Mouse (Mus musculus): ENCODE measurements around the gene Fgfrl1. TPM values are rescaled to one million over a fixed set of nuclear protein-coding genes. Genes with fewer than 3 reads are reported as not detected.

The Fgfrl1 gene
- polyA plus RNA-seq, 1 experiment = 12.6 TPM

GRCm38 (mm10) chr5:108655891-108656650 lies 36.1 kb upstream of the Fgfrl1 start:
- no peak for DNase-seq (ENCODE audit: low read depth in 1 of 2, low spot score in 2 of 2)
- peaks cover 7% of the 10 kb centered on the region; the same call in 1 of the 2 replicates for H3K4me1 ChIP-seq (ENCODE audit: control insufficient read depth, insufficient read depth, insufficient read length)
- TF ChIP-seq CTCF (IDR thresholded peaks at IDR 0.05; ENCODE audit: extremely low read depth, insufficient read depth, insufficient read length, insufficient replicate concordance) = no peak
- no peak for TF ChIP-seq POLR2A (IDR thresholded peaks at IDR 0.05; ENCODE audit: low read depth, low read length)
- H3K36me3 ChIP-seq (ENCODE audit: control insufficient read depth, insufficient read depth, low read length) = peaks cover 26% of the 10 kb centered on the region
- H3K27ac ChIP-seq (ENCODE audit: insufficient read depth, low read length) = no peak overlapping the region
- no peaks in the 10 kb centered on the region for H3K27me3 ChIP-seq (ENCODE audit: control insufficient read depth, insufficient read depth, low read length)
- H3K4me3 ChIP-seq (ENCODE audit: extremely low read depth, insufficient read depth, insufficient read length) = no peak overlapping the region
- WGBS = 89% methylated on average over 15 of the region's 15 CpGs

- Histone ChIP-seq H3K4me1 (ENCODE audit: control insufficient read depth, insufficient read depth, insufficient read length) (peaks cover 7% of the 10 kb centered on the region; the same call in 1 of the 2 replicates), H3K36me3 (ENCODE audit: control insufficient read depth, insufficient read depth, low read length) (peaks cover 26% of the 10 kb centered on the region), H3K27me3 (ENCODE audit: control insufficient read depth, insufficient read depth, low read length) (no peaks in the 10 kb centered on the region), H3K4me3 (ENCODE audit: extremely low read depth, insufficient read depth, insufficient read length) (no peak overlapping the region), H3K27ac (ENCODE audit: insufficient read depth, low read length) (no peak overlapping the region)
- 79% methylated on average over 5 of the region's 5 CpGs for WGBS
- TF ChIP-seq POLR2A (IDR thresholded peaks at IDR 0.05; ENCODE audit: low read depth, low read length) = no peak
- no peak for TF ChIP-seq CTCF (IDR thresholded peaks at IDR 0.05; ENCODE audit: extremely low read depth, insufficient read depth, insufficient read length, insufficient replicate concordance)
- no peak for DNase-seq (ENCODE audit: low read depth in 1 of 2, low spot score in 2 of 2)
Observed at GRCm38 (mm10) chr5:108657406-108657805, 34.8 kb upstream of the Fgfrl1 start.

GRCm38 (mm10) chr5:108658611-108659010 lies 33.6 kb upstream of the Fgfrl1 start:
- Histone ChIP-seq H3K36me3 (ENCODE audit: control insufficient read depth, insufficient read depth, low read length) (peaks cover 20% of the 10 kb centered on the region), H3K27ac (ENCODE audit: insufficient read depth, low read length) (no peak overlapping the region)
- TF ChIP-seq POLR2A (IDR thresholded peaks at IDR 0.05; ENCODE audit: low read depth, low read length) (no peak), CTCF (IDR thresholded peaks at IDR 0.05; ENCODE audit: extremely low read depth, insufficient read depth, insufficient read length, insufficient replicate concordance) (no peak)

GRCm38 (mm10) chr5:108659698-108660631 lies 32.2 kb upstream of the Fgfrl1 start, which contains the start of gene Idua:
Gene Idua (plus strand): TSS chr5:108660331.
- TF ChIP-seq CTCF (IDR thresholded peaks at IDR 0.05; ENCODE audit: extremely low read depth, insufficient read depth, insufficient read length, insufficient replicate concordance) = no peak
- TF ChIP-seq POLR2A (IDR thresholded peaks at IDR 0.05; ENCODE audit: low read depth, low read length) = no peak
- peaks cover 8% of the 10 kb centered on the region for H3K36me3 ChIP-seq (ENCODE audit: control insufficient read depth, insufficient read depth, low read length)
- peaks cover 7% of the 10 kb centered on the region; the same call in 1 of the 2 replicates for H3K4me1 ChIP-seq (ENCODE audit: control insufficient read depth, insufficient read depth, insufficient read length)
- H3K27ac ChIP-seq (ENCODE audit: insufficient read depth, low read length) = no peak within 1 kb of the TSS; the same call in 1 of the 2 replicates
- H3K4me3 ChIP-seq (ENCODE audit: extremely low read depth, insufficient read depth, insufficient read length) = peak within 1 kb of the TSS; percentile 87
- H3K27me3 ChIP-seq (ENCODE audit: control insufficient read depth, insufficient read depth, low read length) = no peaks in the 10 kb centered on the region
- WGBS = 11% methylated on average over 24 of the region's 24 CpGs
- no peak for DNase-seq (ENCODE audit: low read depth in 1 of 2, low spot score in 2 of 2)

More at GRCm38 (mm10) chr5:108658611-108659010, 33.6 kb upstream of the Fgfrl1 start:
- 97% methylated on average over 1 of the region's 1 CpGs for WGBS
- Histone ChIP-seq H3K27me3 (ENCODE audit: control insufficient read depth, insufficient read depth, low read length) (no peaks in the 10 kb centered on the region), H3K4me3 (ENCODE audit: extremely low read depth, insufficient read depth, insufficient read length) (no peak overlapping the region), H3K4me1 (ENCODE audit: control insufficient read depth, insufficient read depth, insufficient read length) (peaks cover 7% of the 10 kb centered on the region; the same call in 1 of the 2 replicates)
- DNase-seq (ENCODE audit: low read depth in 1 of 2, low spot score in 2 of 2) = no peak

- TF ChIP-seq CTCF (IDR thresholded peaks at IDR 0.05; ENCODE audit: extremely low read depth, insufficient read depth, insufficient read length, insufficient replicate concordance) = no peak
- peak; percentile 77 for TF ChIP-seq POLR2A (IDR thresholded peaks at IDR 0.05; ENCODE audit: low read depth, low read length)
- DNase-seq (ENCODE audit: low read depth in 1 of 2, low spot score in 2 of 2) = peak; percentile 67 to 92
- WGBS = 21% methylated on average over 36 of the region's 36 CpGs
Observed at GRCm38 (mm10) chr5:108660632-108661268, 31.4 kb upstream of the Fgfrl1 start.

GRCm38 (mm10) chr5:108662772-108663171 lies 29.4 kb upstream of the Fgfrl1 start:
- Histone ChIP-seq H3K4me3 (ENCODE audit: extremely low read depth, insufficient read depth, insufficient read length) (no peak overlapping the region), H3K27me3 (ENCODE audit: control insufficient read depth, insufficient read depth, low read length) (no peaks in the 10 kb centered on the region), H3K36me3 (ENCODE audit: control insufficient read depth, insufficient read depth, low read length) (no peaks in the 10 kb centered on the region), H3K27ac (ENCODE audit: insufficient read depth, low read length) (no peak overlapping the region), H3K4me1 (ENCODE audit: control insufficient read depth, insufficient read depth, insufficient read length) (peaks cover 7% of the 10 kb centered on the region; the same call in 1 of the 2 replicates)
- TF ChIP-seq CTCF (IDR thresholded peaks at IDR 0.05; ENCODE audit: extremely low read depth, insufficient read depth, insufficient read length, insufficient replicate concordance) (no peak), POLR2A (IDR thresholded peaks at IDR 0.05; ENCODE audit: low read depth, low read length) (no peak)
- 81% methylated on average over 4 of the region's 4 CpGs for WGBS
- no peak for DNase-seq (ENCODE audit: low read depth in 1 of 2, low spot score in 2 of 2)

More at GRCm38 (mm10) chr5:108660632-108661268, 31.4 kb upstream of the Fgfrl1 start:
- Histone ChIP-seq H3K4me3 (ENCODE audit: extremely low read depth, insufficient read depth, insufficient read length) (peak overlapping the region; percentile 87), H3K27ac (ENCODE audit: insufficient read depth, low read length) (no peak overlapping the region; the same call in 1 of the 2 replicates), H3K27me3 (ENCODE audit: control insufficient read depth, insufficient read depth, low read length) (no peaks in the 10 kb centered on the region), H3K36me3 (ENCODE audit: control insufficient read depth, insufficient read depth, low read length) (peaks cover 5% of the 10 kb centered on the region), H3K4me1 (ENCODE audit: control insufficient read depth, insufficient read depth, insufficient read length) (peaks cover 7% of the 10 kb centered on the region; the same call in 1 of the 2 replicates)
